Mouse (Mus musculus) neural tube, embryonic 13.5 days (tissue): ENCODE measurements around the gene Pnliprp1. TPM values are rescaled to one million over a fixed set of nuclear protein-coding genes. Genes with fewer than 3 reads are reported as not detected.

ENCODE experiments used
- ATAC-seq: fragments of 200-750 bp; cut with Nextera tagmentation; 2 replicates; pipeline ENCODE4 v1.8.0; 2017; ENCODE audit warnings: low read depth, mild to moderate bottlenecking, moderate TSS enrichment, moderate library complexity
- H3K27ac ChIP-seq: fragments of 300-500 bp; sonication (generic); replicated peaks from 2 replicates; pipeline ENCODE4 v1.5.1; 2015; ENCODE audit warnings: moderate library complexity, mild to moderate bottlenecking, inconsistent platforms
- H3K27me3 ChIP-seq: fragments of 300-500 bp; sonication (generic); 2 replicates; pipeline ENCODE4 v1.6.1; 2015; ENCODE audit warnings: mild to moderate bottlenecking, inconsistent platforms
- H3K36me3 ChIP-seq: fragments of 300-500 bp; sonication (generic); 2 replicates; pipeline ENCODE4 v1.6.1; 2015; ENCODE audit warnings: mild to moderate bottlenecking, inconsistent platforms
- H3K4me1 ChIP-seq: fragments of 300-500 bp; sonication (generic); replicated peaks from 2 replicates; pipeline ENCODE4 v1.6.1; 2015; ENCODE audit warnings: inconsistent platforms
- H3K4me2 ChIP-seq: fragments of 300-500 bp; sonication (generic); 2 replicates; pipeline ENCODE4 v1.6.1; 2015; ENCODE audit warnings: inconsistent platforms, mild to moderate bottlenecking, moderate library complexity
- H3K4me3 ChIP-seq: fragments of 300-500 bp; sonication (generic); 2 replicates; pipeline ENCODE4 v1.5.1; 2015; ENCODE audit warnings: mild to moderate bottlenecking, inconsistent platforms
- H3K9ac ChIP-seq: fragments of 300-500 bp; sonication (generic); 2 replicates; pipeline ENCODE4 v1.6.1; 2015; ENCODE audit warnings: moderate library complexity, mild to moderate bottlenecking, inconsistent platforms
- H3K9me3 ChIP-seq: fragments of 300-500 bp; sonication (generic); 2 replicates; pipeline ENCODE4 v1.6.1; 2016; ENCODE audit warnings: inconsistent platforms
- WGBS: fragments of 180-500 bp; shearing (Covaris S2); methylation state at CpG from one replicate; pipeline ENCODE4 v1.1.7; 2015; 5-methylcytosine and 5-hydroxymethylcytosine counted together
- polyA plus RNA-seq: library from polyadenylated mRNA; unstranded; fragments of >200 nt; fragmentation: Nextera tagmentation; extraction: Ambion mirVana; gene quantifications from 2 replicates; pipeline ENCODE4 v1.2.1, GENCODE M21; 2015

Gene Pnliprp1
- polyA plus RNA-seq, 1 experiment from 2014 or later = not detected

DNA sequence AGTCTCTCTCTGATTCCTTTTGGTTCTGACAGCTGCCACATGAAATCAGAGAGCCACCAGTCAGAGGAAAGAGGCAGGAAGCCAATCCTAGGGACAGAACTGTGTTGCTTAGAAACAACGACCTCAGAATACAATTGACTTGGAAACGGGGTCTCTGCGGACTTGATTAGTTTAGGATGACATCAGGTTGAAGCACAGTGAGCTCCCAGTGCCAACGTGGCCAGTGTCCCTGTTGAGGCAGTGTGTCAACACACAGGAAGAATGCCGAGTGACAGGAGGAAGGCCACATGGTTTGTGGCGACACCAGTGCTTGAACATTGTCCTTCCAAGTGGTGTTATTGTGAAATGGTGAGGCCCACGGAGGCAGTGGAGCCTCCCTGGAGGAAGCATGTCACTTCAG lies 55.3 kb downstream of the Pnliprp1 start:
- Histone ChIP-seq H3K9me3 (no peaks in the 10 kb centered on the region), H3K27me3 (no peaks in the 10 kb centered on the region), H3K36me3 (no peaks in the 10 kb centered on the region), H3K4me1 (peaks cover 31% of the 10 kb centered on the region), H3K4me3 (no peak overlapping the region), H3K9ac (no peak overlapping the region), H3K4me2 (no peak overlapping the region), H3K27ac (no peak overlapping the region)
- whole genome bisulfite sequencing = 32% methylated on average over 7 of the region's 7 CpGs
- no peak for ATAC-seq

DNA sequence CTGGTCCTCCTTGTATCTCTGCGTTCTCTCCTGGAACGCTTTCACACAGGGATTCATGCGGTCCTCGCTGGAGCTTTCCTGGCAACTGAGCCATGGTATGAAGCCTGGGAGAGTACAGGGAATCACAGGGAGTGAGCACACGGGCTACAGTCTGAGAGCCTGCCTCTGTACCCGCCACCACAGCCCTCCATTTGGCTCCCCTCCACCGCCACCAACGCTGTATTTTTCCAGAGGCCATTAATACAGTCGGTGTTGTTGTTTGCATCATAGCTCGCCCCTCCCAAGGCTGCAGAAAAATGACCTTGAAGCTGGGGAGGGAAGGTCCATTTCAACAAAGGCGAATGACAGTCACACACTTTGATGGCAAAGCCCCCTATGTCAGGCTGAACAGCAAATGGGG lies 60.5 kb downstream of the Pnliprp1 start:
- WGBS = 50% methylated on average over 11 of the region's 11 CpGs
- no peaks in the 10 kb centered on the region for H3K27me3 ChIP-seq
- no peaks in the 10 kb centered on the region for H3K36me3 ChIP-seq
- no peak overlapping the region for H3K4me2 ChIP-seq
- ATAC-seq = peak; percentile 79
- H3K9ac ChIP-seq = 0 out of 2 replicates have a peak overlapping the region, but pooled peaks have one; percentile 1
- no peak overlapping the region for H3K4me3 ChIP-seq
- no peaks in the 10 kb centered on the region for H3K9me3 ChIP-seq
- peak overlapping the region; percentile 72 for H3K27ac ChIP-seq
- H3K4me1 ChIP-seq = peaks cover 18% of the 10 kb centered on the region

Other genes with a start within 250 kb of the Pnliprp1 start
- not detected in 2 replicates for gene Ccdc172, start 216.9 kb upstream of the Pnliprp1 start, polyA plus RNA-seq
- 0.33 and 1.2 TPM in 2 replicates for gene Pnlip, start 76.4 kb upstream of the Pnliprp1 start, polyA plus RNA-seq
- 0.15 TPM in 1 of 2 replicates, not detected in the other for gene Pnliprp2, start 30.8 kb downstream of the Pnliprp1 start, polyA plus RNA-seq
- not detected in 2 replicates for gene 1700019N19Rik, start 65.6 kb downstream of the Pnliprp1 start, polyA plus RNA-seq
- gene Eno4, start 214.5 kb downstream of the Pnliprp1 start, polyA plus RNA-seq = 0.65 and 0.82 TPM in 2 replicates
- 79.9 and 83.0 TPM in 2 replicates for gene Hspa12a, start 214.8 kb downstream of the Pnliprp1 start, polyA plus RNA-seq